Mouse (Mus musculus) spleen, postnatal 36 days (tissue): Measurements from ENCODE around the gene Twist2.

Experiments
- DNase-seq, 2 experiments: peaks; one replicate each; pipeline ENCODE4 v3.0.0; 2022; ENCODE audit warnings: low spot score in 2 of 2, mixed read lengths in 1 of 2

Twist2 gene

GRCm38 (mm10) chr1:91816571-91816970 is 15.3 kb downstream of the Twist2 start:
- no peak for DNase-seq

GRCm38 (mm10) chr1:91819237-91819636 is 18.0 kb downstream of the Twist2 start:
- no peak for DNase-seq

- DNase-seq: no peak
These were observed 19.3 kb downstream of the Twist2 start for GRCm38 (mm10) chr1:91820531-91820930.

- DNase-seq: no peak
These were observed 21.1 kb downstream of the Twist2 start for GRCm38 (mm10) chr1:91822316-91822824.

- DNase-seq: no peak
These were observed 22.3 kb downstream of the Twist2 start for GRCm38 (mm10) chr1:91823530-91823929.

- no peak for DNase-seq
These were observed 22.7 kb downstream of the Twist2 start for GRCm38 (mm10) chr1:91823951-91824350.

- DNase-seq: no peak
These were observed 24.0 kb downstream of the Twist2 start for GRCm38 (mm10) chr1:91825261-91825660.

- DNase-seq: no peak
These were observed 30.7 kb downstream of the Twist2 start for GRCm38 (mm10) chr1:91831978-91832377.

- DNase-seq: no peak
These were observed 38.3 kb downstream of the Twist2 start for GRCm38 (mm10) chr1:91839557-91839956.

- no peak for DNase-seq
These were observed 38.7 kb downstream of the Twist2 start for GRCm38 (mm10) chr1:91839979-91840378.

- no peak for DNase-seq
These were observed 43.0 kb downstream of the Twist2 start for GRCm38 (mm10) chr1:91844236-91844635.

- no peak for DNase-seq
These were observed 43.6 kb downstream of the Twist2 start for GRCm38 (mm10) chr1:91844681-91845379.

GRCm38 (mm10) chr1:91845380-91845957 is 44.2 kb downstream of the Twist2 start:
- DNase-seq: no peak

GRCm38 (mm10) chr1:91851300-91851699 is 50.0 kb downstream of the Twist2 start:
- no peak for DNase-seq

GRCm38 (mm10) chr1:91856771-91857664 is 55.8 kb downstream of the Twist2 start:
- DNase-seq: no peak

GRCm38 (mm10) chr1:91858101-91858790 is 57.0 kb downstream of the Twist2 start:
- DNase-seq: no peak

GRCm38 (mm10) chr1:91858901-91859300 is 57.6 kb downstream of the Twist2 start:
- no peak for DNase-seq

- no peak for DNase-seq
These were observed 60.2 kb downstream of the Twist2 start for GRCm38 (mm10) chr1:91861511-91861910.

GRCm38 (mm10) chr1:91866001-91866400 is 64.7 kb downstream of the Twist2 start:
- no peak for DNase-seq

GRCm38 (mm10) chr1:91871101-91871500 is 69.8 kb downstream of the Twist2 start:
- DNase-seq: no peak

GRCm38 (mm10) chr1:91872388-91873059 is 71.3 kb downstream of the Twist2 start:
- DNase-seq: no peak
